ENCODE assay signal across 13 mouse cellular contexts in the genomic region with DNA sequence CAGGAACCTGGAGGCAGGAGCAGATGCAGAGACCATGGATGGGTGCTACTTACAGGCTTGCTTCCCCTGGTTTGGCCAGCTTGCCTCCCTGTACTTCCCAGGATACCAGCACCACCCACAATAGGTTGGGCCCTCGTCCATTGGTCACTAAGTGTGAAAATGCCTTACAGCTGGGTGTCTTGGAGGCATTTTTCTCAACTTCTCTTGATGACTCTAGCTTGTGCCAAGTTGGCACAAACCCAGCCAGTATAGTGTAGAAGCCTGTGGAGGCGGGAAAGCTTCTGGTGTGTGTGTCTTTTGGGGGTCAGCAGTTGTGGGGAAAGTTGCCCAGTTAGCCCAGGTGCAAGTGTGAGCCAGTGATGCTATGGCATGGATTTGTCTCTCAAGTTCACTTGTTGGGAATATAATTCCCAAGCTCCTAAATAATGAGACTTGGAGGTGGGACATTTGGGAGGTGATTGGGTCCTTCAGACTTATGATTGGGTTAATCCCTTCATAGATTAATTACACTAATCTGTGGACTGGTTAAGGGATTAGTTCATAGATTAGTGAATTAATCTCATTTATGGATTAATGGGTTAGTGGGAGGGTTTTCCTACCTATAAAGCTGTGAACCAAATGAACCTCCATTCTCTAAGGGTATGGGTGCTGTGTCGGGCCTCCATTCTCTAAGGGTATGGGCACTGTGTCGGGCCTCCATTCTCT. TPM values are rescaled to one million over a fixed set of nuclear protein-coding genes. Genes with fewer than 3 reads are reported as not detected.
DNase-seq lines count a peak whose midpoint lies in the region; ATAC-seq lines count a peak whose summit lies in the region.
"Had no signal": no experiment of that assay in that cellular context is flagged by ENCODE, and none has a peak within 500 bp of the region (broad histone marks: within the 10 kb centered on the region; RNA-seq: fewer than 3 reads in every experiment).

No protein-coding gene starts in this region.

- no peaks in the 10 kb centered on the region for H3K9me3 ChIP-seq in kidney, embryonic 14.5 days (ENCODE audit: control insufficient read depth, low read length)
- H3K9me3 ChIP-seq: lung, embryonic 15.5 days; neural tube, embryonic 12.5 days had no signal

- H3K36me3 ChIP-seq in kidney, embryonic 14.5 days (ENCODE audit: control insufficient read depth, insufficient read depth, low read length) = no peaks in the 10 kb centered on the region
- H3K36me3 ChIP-seq: lung, embryonic 15.5 days had no signal

- DNase-seq in cerebellum, postnatal 25 days = peak; percentile 31 to 42
- no peak for DNase-seq in cerebellum, adult 11 months
- peak; percentile 29 for DNase-seq in kidney, postnatal 10 days
- DNase-seq in right cerebral cortex, postnatal 10 days (ENCODE audit: low spot score in 2 of 2) = peak; percentile 57 to 61
- DNase-seq in right cerebral cortex, postnatal 25 days = no peak
- peak; percentile 51 for DNase-seq in retina, postnatal 7 days (ENCODE audit: low read depth, low spot score)
- DNase-seq: embryo, embryonic 11 days; gastrocnemius, postnatal 36 days; layer of hippocampus, postnatal 36 days had no signal

- no peak overlapping the region for H3K9ac ChIP-seq in kidney, embryonic 14.5 days (ENCODE audit: low read depth, low read length)
- H3K9ac ChIP-seq: lung, embryonic 15.5 days; neural tube, embryonic 12.5 days had no signal

- no peak overlapping the region for H3K4me2 ChIP-seq in kidney, embryonic 14.5 days (replicated peaks; ENCODE audit: low read depth, low read length)

- H3K4me1 ChIP-seq in kidney, embryonic 14.5 days (ENCODE audit: control insufficient read depth, insufficient read depth, low read length) = peaks cover 14% of the 10 kb centered on the region

- 92% methylated on average over 4 of the region's 4 CpGs for WGBS in kidney, embryonic 14.5 days

- H3K4me3 ChIP-seq in kidney, embryonic 14.5 days (ENCODE audit: low read length) = no peak overlapping the region
- H3K4me3 ChIP-seq: neural tube, embryonic 12.5 days had no signal

- H3K27ac ChIP-seq in kidney, embryonic 14.5 days (ENCODE audit: low read depth, low read length) = no peak overlapping the region
- H3K27ac ChIP-seq: lung, embryonic 15.5 days; neural tube, embryonic 12.5 days had no signal

- H3K27me3 ChIP-seq in kidney, embryonic 14.5 days (ENCODE audit: control insufficient read depth, insufficient read depth, low read length) = no peaks in the 10 kb centered on the region
- H3K27me3 ChIP-seq: lung, embryonic 15.5 days; neural tube, embryonic 12.5 days; Patski had no signal

- ATAC-seq in kidney, embryonic 14.5 days (ENCODE audit: low FRiP score, low TSS enrichment) = no peak
- ATAC-seq: Patski had no signal

RNA-seq across cellular contexts. Expression of a gene that starts 2.9 kb away (rescaled TPM):
- 10.5 and 17.5 TPM in 2 replicates for polyA plus RNA-seq in kidney, embryonic 14.5 days (2014; fragmentation: Nextera tagmentation; extraction: Ambion mirVana)

Comparison
In these comparisons a context has a peak if more than half of its experiments do, and no peak if none do; other contexts are left out.
1. DNase-seq: peak in cerebellum, postnatal 25 days (2 of 2), kidney, postnatal 10 days (single experiment), right cerebral cortex, postnatal 10 days (2 of 2) and retina, postnatal 7 days (single experiment); none in cerebellum, adult 11 months (single experiment) and right cerebral cortex, postnatal 25 days (single experiment).